Mouse (Mus musculus): ENCODE results near the gene BC034090. TPM values are rescaled to one million over a fixed set of nuclear protein-coding genes. Genes with fewer than 3 reads are reported as not detected.

BC034090 gene
- polyA plus RNA-seq, 1 experiment from 2014 or later = 6.0 TPM

GRCm38 (mm10) chr1:155212936-155213774 lies 31.1 kb downstream of the BC034090 start:
- Histone ChIP-seq H3K4me1 (peaks cover 76% of the 10 kb centered on the region), H3K36me3 (peaks cover 9% of the 10 kb centered on the region; the same call in 1 of the 2 replicates), H3K27ac (peak overlapping the region; percentile 57), H3K9ac (no peak overlapping the region), H3K27me3 (no peaks in the 10 kb centered on the region), H3K4me2 (no peak overlapping the region), H3K9me3 (no peaks in the 10 kb centered on the region), H3K4me3 (no peak overlapping the region)
- ATAC-seq (ENCODE audit: insufficient number of reproducible peaks, low FRiP score, low TSS enrichment, low read depth) = 0 out of 2 replicates have a peak, but pooled peaks have one; percentile 24
- 17% methylated on average over 18 of the region's 18 CpGs for WGBS

GRCm38 (mm10) chr1:155212493-155212892 lies 31.8 kb downstream of the BC034090 start:
- H3K4me1 ChIP-seq = peaks cover 75% of the 10 kb centered on the region
- H3K4me2 ChIP-seq = 0 out of 2 replicates have a peak overlapping the region, but pooled peaks have one; percentile 11
- H3K9me3 ChIP-seq = no peaks in the 10 kb centered on the region
- 12% methylated on average over 6 of the region's 6 CpGs for WGBS
- H3K27ac ChIP-seq = peak overlapping the region; percentile 57
- H3K36me3 ChIP-seq = peaks cover 9% of the 10 kb centered on the region; the same call in 1 of the 2 replicates
- peak; percentile 57 for ATAC-seq (ENCODE audit: insufficient number of reproducible peaks, low FRiP score, low TSS enrichment, low read depth)
- no peak overlapping the region for H3K4me3 ChIP-seq
- H3K27me3 ChIP-seq = no peaks in the 10 kb centered on the region
- no peak overlapping the region for H3K9ac ChIP-seq

GRCm38 (mm10) chr1:155212081-155212480 lies 32.2 kb downstream of the BC034090 start:
- Histone ChIP-seq H3K27me3 (no peaks in the 10 kb centered on the region), H3K4me3 (no peak overlapping the region), H3K27ac (peak overlapping the region; percentile 57), H3K9ac (no peak overlapping the region), H3K4me1 (peaks cover 71% of the 10 kb centered on the region), H3K9me3 (no peaks in the 10 kb centered on the region), H3K4me2 (0 out of 2 replicates have a peak overlapping the region, but pooled peaks have one; percentile 11), H3K36me3 (peaks cover 8% of the 10 kb centered on the region; the same call in 1 of the 2 replicates)
- WGBS = 36% methylated on average over 4 of the region's 4 CpGs
- ATAC-seq (ENCODE audit: insufficient number of reproducible peaks, low FRiP score, low TSS enrichment, low read depth) = no peak

GRCm38 (mm10) chr1:155211017-155211416 lies 33.2 kb downstream of the BC034090 start:
- Histone ChIP-seq H3K4me3 (no peak overlapping the region), H3K9ac (no peak overlapping the region), H3K4me2 (no peak overlapping the region), H3K27me3 (no peaks in the 10 kb centered on the region), H3K4me1 (peaks cover 67% of the 10 kb centered on the region), H3K9me3 (no peaks in the 10 kb centered on the region), H3K27ac (no peak overlapping the region), H3K36me3 (peaks cover 7% of the 10 kb centered on the region; the same call in 1 of the 2 replicates)
- 22% methylated on average over 7 of the region's 7 CpGs for WGBS
- no peak for ATAC-seq (ENCODE audit: insufficient number of reproducible peaks, low FRiP score, low TSS enrichment, low read depth)

- no peak overlapping the region for H3K9ac ChIP-seq
- no peaks in the 10 kb centered on the region for H3K27me3 ChIP-seq
- H3K4me2 ChIP-seq = no peak overlapping the region
- H3K9me3 ChIP-seq = no peaks in the 10 kb centered on the region
- H3K4me1 ChIP-seq = peaks cover 67% of the 10 kb centered on the region
- H3K27ac ChIP-seq = no peak overlapping the region
- H3K4me3 ChIP-seq = no peak overlapping the region
- WGBS = 60% methylated on average over 11 of the region's 11 CpGs
- peaks cover 7% of the 10 kb centered on the region; the same call in 1 of the 2 replicates for H3K36me3 ChIP-seq
- no peak for ATAC-seq (ENCODE audit: insufficient number of reproducible peaks, low FRiP score, low TSS enrichment, low read depth)
These were observed 34.1 kb downstream of the BC034090 start for GRCm38 (mm10) chr1:155210011-155210763.

- Histone ChIP-seq H3K4me3 (no peak overlapping the region), H3K4me2 (no peak overlapping the region), H3K36me3 (peaks cover 7% of the 10 kb centered on the region; the same call in 1 of the 2 replicates), H3K27me3 (no peaks in the 10 kb centered on the region), H3K27ac (no peak overlapping the region), H3K4me1 (peaks cover 58% of the 10 kb centered on the region), H3K9ac (no peak overlapping the region), H3K9me3 (no peaks in the 10 kb centered on the region)
- 65% methylated on average over 3 of the region's 3 CpGs for WGBS
- no peak for ATAC-seq (ENCODE audit: insufficient number of reproducible peaks, low FRiP score, low TSS enrichment, low read depth)
These were observed 36.4 kb downstream of the BC034090 start for GRCm38 (mm10) chr1:155207859-155208258.

GRCm38 (mm10) chr1:155205822-155206660 lies 38.2 kb downstream of the BC034090 start:
- Histone ChIP-seq H3K4me2 (no peak overlapping the region), H3K9ac (no peak overlapping the region), H3K27me3 (no peaks in the 10 kb centered on the region), H3K4me3 (no peak overlapping the region), H3K9me3 (no peaks in the 10 kb centered on the region), H3K27ac (no peak overlapping the region; the same call in 1 of the 2 replicates), H3K36me3 (peaks cover 22% of the 10 kb centered on the region), H3K4me1 (peaks cover 58% of the 10 kb centered on the region)
- 52% methylated on average over 19 of the region's 19 CpGs for WGBS
- ATAC-seq (ENCODE audit: insufficient number of reproducible peaks, low FRiP score, low TSS enrichment, low read depth) = no peak; the same call in 1 of the 2 replicates

GRCm38 (mm10) chr1:155205311-155205710 lies 38.9 kb downstream of the BC034090 start:
- ATAC-seq (ENCODE audit: insufficient number of reproducible peaks, low FRiP score, low TSS enrichment, low read depth) = no peak
- WGBS = 41% methylated on average over 7 of the region's 7 CpGs
- Histone ChIP-seq H3K36me3 (peaks cover 23% of the 10 kb centered on the region), H3K27ac (peak overlapping the region; percentile 0; the same call in 1 of the 2 replicates), H3K4me1 (peaks cover 57% of the 10 kb centered on the region), H3K4me3 (no peak overlapping the region), H3K9ac (no peak overlapping the region), H3K27me3 (no peaks in the 10 kb centered on the region), H3K9me3 (no peaks in the 10 kb centered on the region), H3K4me2 (no peak overlapping the region)

- H3K4me3 ChIP-seq = no peak overlapping the region
- peaks cover 50% of the 10 kb centered on the region for H3K4me1 ChIP-seq
- WGBS = 59% methylated on average over 8 of the region's 8 CpGs
- no peak overlapping the region for H3K4me2 ChIP-seq
- ATAC-seq (ENCODE audit: insufficient number of reproducible peaks, low FRiP score, low TSS enrichment, low read depth) = no peak
- H3K9me3 ChIP-seq = no peaks in the 10 kb centered on the region
- H3K27me3 ChIP-seq = no peaks in the 10 kb centered on the region
- H3K36me3 ChIP-seq = peaks cover 29% of the 10 kb centered on the region
- H3K27ac ChIP-seq = no peak overlapping the region
- H3K9ac ChIP-seq = no peak overlapping the region
These were observed 39.6 kb downstream of the BC034090 start for GRCm38 (mm10) chr1:155204560-155205162.

- Histone ChIP-seq H3K4me1 (peaks cover 49% of the 10 kb centered on the region), H3K27ac (no peak overlapping the region), H3K4me2 (no peak overlapping the region), H3K4me3 (no peak overlapping the region), H3K9ac (no peak overlapping the region), H3K9me3 (no peaks in the 10 kb centered on the region), H3K27me3 (no peaks in the 10 kb centered on the region), H3K36me3 (peaks cover 34% of the 10 kb centered on the region)
- ATAC-seq (ENCODE audit: insufficient number of reproducible peaks, low FRiP score, low TSS enrichment, low read depth) = no peak
- WGBS = 91% methylated on average over 12 of the region's 12 CpGs
These were observed 40.3 kb downstream of the BC034090 start for GRCm38 (mm10) chr1:155203954-155204353.

GRCm38 (mm10) chr1:155203101-155203500 lies 41.1 kb downstream of the BC034090 start:
- no peak overlapping the region for H3K9ac ChIP-seq

More at GRCm38 (mm10) chr1:155203101-155203500, 41.1 kb downstream of the BC034090 start:
- Histone ChIP-seq H3K4me1 (peaks cover 49% of the 10 kb centered on the region), H3K36me3 (peaks cover 43% of the 10 kb centered on the region), H3K9me3 (no peaks in the 10 kb centered on the region), H3K4me3 (no peak overlapping the region), H3K4me2 (no peak overlapping the region), H3K27me3 (no peaks in the 10 kb centered on the region), H3K27ac (no peak overlapping the region)
- ATAC-seq (ENCODE audit: insufficient number of reproducible peaks, low FRiP score, low TSS enrichment, low read depth) = no peak
- WGBS = 76% methylated on average over 7 of the region's 7 CpGs
